Mouse (Mus musculus) cerebellum, postnatal 14 days (tissue): ENCODE results near the gene Tvp23a.

Source experiments
- DNase-seq, 2 experiments: peaks; one replicate each; pipeline ENCODE4 v3.0.0; 2021; ENCODE audit warnings: mixed read lengths in 2 of 2

The Tvp23a gene

DNA sequence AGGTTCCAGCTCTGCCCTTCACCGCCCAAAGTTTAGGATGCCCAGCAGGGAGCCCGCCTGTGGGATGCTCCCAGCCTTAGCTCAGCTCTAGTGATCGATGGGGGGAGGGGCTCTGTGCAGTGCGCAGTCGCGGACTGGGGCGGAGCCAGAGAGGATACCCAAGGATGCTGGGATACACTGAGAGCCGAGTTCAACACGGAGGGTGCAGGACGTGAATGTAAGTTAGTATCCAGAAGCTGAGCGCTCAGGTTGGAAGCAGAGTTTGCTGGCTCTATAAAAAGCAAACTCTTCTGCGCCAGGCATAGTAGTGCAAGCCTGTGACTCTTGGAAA is at the start of gene Tvp23a:
TSS of gene Tvp23a (minus strand) at position 99 of the 331 bp plus-strand sequence.
- peak; percentile 89 to 90 for DNase-seq

DNA sequence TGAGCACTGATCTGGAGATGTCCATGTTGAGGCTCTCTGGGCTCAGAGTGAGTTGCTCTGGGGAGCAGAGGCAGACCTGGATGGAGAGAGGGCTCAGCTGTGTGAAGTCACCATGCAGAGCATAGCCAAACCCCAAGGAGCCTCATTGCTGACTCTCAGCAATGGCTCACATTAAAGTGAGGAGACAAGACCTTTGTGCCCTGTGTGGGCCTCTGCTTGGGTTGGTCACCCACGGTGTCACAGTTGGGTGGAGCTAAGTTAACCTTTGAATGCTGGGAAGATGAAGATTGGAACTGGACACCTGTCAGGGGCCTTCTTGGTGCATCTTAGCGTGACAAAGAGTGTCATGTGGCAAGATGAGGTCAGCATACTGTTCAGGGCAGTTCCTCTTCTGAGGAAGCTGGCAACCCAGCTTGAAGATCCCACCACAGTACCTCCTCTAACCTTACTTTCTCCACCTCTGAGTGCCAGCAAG is 48.7 kb upstream of the Tvp23a start:
- DNase-seq, result no peak

DNA sequence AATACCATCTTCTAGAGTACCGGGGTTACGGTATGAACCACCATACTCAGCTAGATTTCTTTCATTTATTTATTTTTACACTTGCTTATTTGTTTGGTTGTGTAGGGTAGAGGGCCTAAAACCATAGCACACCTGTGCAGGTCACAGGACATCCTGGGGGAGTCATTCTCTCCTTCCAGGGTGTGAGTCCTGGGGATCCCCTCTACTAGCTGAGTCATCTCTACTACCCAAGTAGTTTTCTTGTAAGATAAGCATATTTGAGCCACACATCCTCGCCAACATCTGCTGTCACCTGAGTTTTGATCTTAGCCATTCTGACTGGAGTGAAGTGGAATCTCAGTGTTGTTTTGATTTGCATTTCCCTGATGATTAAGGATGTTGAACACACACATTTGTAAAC is 45.4 kb upstream of the Tvp23a start:
- no peak for DNase-seq

DNA sequence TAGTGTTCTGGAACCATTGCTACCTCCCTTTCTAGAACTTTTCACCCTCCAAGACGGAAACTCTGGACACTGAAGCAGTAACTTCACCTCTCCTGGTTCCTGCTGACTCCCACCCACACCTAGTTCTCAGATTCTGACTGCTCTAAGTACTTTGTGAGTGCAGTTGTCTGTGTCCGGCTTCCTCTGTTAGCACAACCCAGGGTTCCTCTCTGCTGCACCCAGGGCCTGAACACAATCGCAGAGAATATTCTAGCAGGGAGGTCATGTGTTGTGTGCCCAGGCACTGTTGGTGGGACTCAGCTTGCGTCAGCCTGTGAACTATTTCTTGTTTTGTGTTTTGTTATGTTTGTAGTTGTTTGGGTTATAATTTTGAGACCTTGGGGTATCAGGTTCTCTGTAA is 44.6 kb upstream of the Tvp23a start:
- no peak for DNase-seq

DNA sequence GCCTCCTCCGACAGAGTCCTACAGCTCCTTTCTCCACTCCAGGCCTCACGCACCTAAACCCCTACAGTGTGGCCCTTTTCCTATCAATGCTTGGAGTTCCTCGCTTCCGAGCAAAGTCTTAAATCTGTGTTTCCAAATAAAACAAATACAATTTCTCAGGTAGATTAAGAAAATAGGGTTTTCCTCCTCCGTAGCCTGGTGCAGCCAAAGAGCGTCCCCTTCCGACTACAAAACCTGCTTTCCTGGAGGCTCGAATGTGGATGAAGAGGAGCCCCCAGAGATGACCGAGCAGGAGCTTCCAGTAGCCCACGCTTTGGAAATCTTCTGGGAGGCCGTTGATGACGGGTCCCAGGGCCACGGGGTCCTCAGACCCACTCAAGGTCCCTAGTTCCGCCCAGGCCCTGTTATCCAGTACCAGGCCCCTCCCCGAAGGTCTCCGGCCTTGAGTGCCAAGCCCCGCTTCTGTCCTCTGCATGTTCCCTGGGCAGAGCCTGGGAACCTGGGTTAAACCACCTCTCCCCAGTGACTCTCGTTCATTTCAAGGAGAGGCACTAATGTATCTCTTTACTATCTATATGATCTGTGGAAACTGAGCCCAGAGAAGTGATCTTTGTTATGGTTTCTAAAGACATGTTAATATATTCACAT is 43.5 kb upstream of the Tvp23a start:
- no peak for DNase-seq

DNA sequence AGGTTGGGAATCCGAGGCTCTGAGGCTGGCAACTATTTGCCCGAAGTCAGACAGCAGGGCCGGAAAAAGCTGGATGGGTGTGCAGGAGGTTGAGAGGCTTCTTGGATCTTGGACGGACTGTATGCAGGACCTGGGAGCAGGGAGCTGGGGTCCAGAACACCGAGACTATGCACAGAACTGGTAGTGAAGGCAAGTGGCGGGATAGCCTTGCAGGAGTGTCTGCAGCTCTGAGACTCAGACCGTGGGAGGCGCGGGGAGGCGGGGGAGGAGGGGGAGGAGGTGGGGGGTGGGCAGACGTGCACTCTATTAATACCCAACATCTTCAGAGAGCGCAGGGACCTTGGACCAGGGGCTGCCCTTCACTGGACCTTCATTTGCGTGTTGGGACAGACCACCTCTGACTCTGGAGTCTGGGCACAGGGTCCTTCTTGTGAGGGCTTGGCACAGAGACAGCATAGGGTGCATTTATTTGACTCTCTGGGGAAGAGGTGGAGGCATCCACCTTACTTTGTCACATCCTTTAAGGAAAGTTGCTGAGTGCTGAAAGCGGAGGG is 42.8 kb upstream of the Tvp23a start:
- no peak for DNase-seq

DNA sequence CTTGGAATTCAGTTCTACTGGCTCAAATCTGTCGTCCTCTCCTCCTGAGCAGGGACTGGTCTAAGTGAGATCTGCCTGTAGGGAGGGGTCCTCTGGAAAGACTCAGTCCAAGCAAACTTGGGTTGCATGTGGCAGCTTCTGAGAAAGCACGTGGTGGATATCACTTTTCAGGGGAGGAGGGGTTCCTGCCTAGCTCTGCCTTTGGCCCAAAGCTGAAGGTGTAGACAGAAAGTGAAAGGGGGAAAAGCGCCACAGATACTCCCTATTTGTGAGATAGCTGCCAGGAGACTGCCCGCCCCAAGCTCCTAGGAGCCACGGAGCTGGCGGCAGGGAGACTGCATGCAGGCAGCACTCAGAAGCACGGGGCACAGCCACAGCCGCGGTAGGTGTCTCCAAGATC is 42.3 kb upstream of the Tvp23a start:
- DNase-seq, result no peak

DNA sequence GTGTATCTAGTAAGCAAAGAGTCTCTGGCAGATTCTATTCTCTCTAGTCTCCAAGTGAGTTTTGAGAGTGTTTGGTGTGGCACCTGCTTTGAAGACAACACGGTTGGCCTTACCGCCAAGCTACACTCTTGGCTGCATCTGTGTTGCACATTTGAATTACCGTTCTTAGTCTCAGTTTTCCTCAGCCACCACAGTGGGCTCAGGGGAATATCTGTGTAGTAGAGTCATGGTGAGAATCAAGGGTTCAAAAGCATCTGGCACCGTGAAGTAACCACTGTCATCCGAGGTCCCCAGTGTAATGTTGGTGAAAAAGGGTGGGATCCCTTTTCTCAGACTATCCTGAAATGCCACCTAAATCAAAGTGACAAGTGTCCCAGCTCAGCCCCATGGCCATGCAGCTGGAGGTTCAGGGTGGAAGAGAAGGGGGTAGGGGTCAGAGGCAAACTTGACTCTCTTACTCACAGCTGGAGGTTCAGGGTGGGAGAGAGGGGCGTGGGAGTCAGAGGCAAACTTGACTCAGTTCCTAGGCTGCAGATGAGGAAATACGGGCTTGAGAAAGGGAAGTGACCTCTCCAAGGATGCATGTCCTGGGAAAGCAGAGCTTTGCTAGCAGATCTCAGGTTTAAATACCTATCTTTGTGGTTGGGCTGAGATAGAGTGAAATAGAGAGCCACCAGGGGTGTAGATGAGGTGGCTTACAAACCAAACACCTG is 41.8 kb upstream of the Tvp23a start:
- DNase-seq, result no peak

DNA sequence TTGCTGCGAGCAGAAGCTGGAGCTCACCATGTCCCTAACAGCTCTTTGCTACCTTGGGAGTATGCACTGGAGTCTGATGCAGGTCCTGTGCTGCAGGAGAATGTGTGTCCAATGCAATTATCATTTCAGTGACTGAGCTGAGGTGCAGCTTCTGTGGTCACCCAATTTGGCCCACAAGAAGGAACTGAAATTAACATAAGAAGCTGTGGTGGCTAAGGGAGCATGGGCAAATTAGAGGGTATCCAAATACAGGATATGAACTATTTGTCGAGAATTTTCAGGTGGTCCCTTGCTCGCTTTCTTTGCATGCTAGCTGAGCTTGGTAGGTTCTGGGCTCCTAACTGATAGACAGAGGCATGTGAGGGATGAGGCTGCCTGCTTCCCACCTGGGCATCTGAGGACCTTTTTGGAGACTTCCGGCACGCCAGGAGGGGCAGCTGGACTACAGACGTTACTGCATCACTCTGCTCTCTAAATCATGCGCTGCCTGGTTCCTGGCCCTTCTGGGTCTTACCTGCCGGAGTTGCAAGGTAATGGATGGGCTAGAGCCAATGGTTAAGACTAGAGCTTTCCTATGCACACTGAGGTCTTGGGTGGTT is 40.8 kb upstream of the Tvp23a start:
- DNase-seq, result no peak

DNA sequence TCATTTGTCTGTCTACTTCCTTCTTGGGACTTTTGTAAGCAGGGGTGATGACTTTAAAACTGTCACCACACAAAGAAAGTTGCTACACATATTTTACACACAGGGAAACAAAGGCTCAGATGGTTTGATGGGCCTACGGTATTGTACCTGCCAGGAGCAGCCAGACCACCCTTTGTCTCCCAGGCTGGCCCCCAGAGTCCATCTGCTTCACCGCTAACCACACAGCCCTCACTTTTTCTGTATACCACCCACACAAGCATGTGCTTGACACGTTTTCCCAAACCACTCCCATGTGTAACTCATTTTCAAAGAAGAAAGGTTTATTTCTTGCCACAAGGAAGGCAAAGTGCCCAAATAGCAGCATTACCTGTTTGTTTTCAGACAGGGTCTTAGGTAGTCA is 39.8 kb upstream of the Tvp23a start:
- no peak for DNase-seq

DNA sequence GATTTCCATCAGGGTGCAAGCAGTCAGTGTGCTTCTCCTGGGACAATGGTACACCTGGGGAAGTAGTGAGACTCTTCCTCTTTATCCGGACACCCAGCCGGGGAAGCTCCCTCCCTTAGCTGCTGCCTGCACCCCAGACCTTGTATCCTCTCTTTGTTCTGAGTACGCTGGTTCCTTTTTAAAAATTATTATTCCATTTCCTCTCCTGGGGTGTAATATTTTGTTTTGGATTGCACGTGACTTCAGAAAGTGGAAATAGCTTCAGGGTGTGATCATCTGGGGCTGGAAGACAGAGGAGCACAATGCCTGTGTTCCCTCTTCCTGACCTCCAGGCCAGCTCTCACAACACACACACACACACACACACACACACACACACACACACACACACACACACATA is 35.2 kb upstream of the Tvp23a start:
- DNase-seq, result no peak

DNA sequence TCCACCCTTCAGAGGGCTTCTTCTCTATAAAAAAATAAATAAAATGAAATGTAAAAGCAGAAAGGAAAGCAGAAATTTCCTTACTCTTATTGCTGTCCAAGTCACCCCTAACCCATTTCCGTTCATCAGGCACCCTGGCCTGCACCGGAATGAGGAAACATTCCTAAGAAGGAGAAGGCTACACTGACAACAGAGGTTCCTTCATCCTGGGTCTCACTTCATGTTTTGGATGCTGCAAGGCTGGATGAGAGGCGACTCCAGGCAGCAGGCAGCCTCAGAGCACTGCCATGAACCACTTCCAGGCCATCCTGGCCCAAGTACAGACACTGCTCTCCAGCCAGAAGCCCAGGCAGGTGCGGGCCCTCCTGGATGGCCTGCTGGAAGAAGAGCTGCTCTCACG is 32.7 kb upstream of the Tvp23a start, which contains the start of gene Ciita:
TSS of gene Ciita (plus strand) at position 203 of the 400 bp plus-strand sequence.
- DNase-seq, result no peak

DNA sequence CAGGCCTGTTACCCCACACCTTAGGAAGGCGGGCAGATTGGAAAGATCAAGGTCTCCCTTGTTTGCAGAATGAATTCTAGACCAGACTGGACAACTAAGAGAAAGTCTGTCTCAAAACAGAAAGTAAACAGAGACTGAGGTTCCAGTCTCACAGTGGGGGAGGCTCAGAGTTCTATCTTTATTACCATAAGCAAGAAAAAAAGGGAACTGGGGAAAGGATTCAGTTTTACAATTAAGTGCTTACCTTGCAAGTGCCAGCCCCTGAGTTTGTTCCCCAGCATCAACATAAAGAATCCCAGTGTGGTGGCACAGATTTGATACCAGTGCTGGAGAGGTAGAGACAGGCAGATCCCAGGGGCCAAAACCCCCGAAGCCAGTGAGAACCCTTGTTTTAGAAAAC is 28.8 kb upstream of the Tvp23a start:
- DNase-seq, result no peak

DNA sequence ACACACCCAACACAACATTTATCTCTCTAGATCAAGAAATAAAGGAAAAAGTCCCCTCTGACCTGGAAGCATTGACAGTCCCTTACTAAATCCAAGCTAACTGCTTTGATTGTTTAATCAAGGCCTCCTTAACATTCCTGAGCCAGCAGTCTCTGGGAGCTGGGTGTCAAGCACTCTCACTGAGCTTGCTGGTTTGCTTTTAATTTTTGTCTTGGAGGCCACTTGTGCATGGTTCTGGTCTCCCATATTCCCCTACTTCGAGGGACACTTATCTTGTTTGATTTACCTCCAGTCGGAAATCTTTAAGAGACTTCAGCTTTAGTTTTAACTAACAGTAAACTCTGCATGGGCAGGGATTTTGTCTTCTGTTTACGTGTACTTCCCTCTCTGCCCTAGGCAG is 27.8 kb upstream of the Tvp23a start:
- DNase-seq, result no peak

DNA sequence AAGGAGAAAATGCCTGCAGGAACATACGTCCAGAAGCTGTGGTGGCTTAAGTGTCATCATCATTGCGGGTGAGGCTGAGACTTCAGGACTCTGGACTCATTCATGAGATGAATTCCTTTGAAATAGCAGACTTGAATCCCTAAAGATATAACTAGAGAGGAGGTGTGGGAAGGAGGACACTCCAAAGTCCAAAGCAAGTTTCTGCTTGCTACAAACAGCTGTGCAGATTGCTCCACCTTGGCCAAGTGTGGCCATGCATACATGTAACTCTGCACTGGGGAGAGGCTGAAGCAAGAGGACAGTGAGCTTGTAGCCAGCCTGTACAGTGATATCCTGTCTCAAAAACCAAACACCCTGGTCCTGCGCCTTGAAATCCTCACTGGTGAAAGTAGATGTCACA is 24.8 kb upstream of the Tvp23a start:
- DNase-seq, result no peak

DNA sequence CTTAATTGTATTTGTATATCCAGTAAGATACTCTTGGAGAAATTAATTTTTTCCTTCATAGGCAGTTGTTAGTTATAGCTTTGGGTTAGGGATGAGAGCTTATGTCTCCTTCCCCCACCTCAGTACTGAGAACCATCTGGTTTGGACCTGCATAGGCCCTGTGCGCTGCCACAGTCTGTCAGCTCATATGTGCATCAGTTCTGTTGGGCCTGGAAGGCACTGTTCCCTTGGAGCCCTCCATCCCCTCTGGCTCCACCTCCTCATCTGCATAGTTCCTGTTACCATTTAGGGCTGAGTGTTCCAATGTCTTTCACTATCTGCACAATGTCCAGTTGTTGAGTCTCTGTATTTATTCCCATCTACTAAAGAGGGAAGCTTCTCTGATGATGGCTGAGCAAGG is 21.0 kb upstream of the Tvp23a start:
- DNase-seq, result peak in 1 of 2 experiments; percentile 15

DNA sequence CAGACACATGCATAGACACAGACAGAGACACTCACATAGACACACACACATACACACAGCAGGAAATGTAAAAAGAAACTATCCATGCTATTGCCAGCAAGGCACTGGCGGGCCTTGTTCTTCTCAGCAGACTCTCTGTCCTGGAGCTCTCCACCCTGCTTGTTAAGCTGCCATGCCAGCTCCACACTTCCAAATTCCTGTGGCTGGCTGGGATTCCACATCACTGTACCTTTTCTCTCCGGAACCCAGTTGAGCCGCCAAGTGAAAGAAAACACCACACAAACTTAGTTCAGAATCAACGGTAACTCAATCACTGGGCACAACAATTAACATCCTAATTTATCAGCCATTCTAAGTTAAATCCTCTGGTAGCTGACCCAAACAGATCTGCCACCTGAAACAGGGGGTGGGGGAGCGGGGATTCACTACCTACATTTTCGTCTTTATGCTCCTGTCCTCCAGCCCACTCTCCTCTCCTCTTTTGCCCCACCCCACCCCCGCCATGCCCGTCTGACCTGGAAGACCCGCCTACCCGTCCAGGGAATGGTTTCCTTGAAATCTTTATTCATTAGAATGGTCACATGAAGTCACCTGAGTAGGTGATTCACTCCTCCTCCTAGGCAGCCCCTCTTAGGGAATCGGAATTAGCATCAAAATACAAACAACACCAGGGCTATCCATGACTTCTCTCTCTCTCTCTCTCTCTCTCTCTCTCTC is 20.4 kb upstream of the Tvp23a start:
- no peak for DNase-seq

DNA sequence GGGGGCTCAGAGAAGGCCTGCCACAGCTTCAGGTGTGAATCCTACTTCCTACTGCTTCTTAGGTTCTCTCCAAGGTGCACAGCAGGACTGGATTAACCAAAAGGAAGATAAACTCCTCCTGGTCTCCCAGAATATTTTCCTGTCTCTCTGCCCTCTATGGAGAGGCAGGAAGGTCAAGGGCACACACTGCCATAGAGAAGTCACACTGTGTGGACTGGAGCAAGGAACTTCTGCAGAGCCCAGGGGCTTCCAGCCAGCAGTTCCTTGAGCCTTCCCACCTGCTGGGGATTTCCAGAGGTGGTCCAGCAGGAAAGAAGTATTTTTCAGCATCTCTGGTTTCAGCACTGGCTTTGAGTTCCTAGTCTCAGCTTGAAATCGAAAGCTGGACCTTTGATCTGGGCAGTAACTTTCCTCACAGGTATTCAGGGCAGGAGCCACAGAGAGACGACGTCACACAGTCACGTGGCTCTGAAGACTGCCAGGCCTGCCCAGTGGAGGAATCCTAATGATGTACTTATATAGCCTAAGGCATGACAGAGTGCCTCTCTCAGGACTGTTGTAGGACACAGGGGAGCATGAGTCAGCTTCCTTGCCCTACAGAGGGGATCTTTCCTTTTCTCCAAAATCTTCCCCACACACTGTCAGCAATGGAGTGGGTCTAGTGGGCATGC is 18.0 kb upstream of the Tvp23a start:
- DNase-seq, result no peak

DNA sequence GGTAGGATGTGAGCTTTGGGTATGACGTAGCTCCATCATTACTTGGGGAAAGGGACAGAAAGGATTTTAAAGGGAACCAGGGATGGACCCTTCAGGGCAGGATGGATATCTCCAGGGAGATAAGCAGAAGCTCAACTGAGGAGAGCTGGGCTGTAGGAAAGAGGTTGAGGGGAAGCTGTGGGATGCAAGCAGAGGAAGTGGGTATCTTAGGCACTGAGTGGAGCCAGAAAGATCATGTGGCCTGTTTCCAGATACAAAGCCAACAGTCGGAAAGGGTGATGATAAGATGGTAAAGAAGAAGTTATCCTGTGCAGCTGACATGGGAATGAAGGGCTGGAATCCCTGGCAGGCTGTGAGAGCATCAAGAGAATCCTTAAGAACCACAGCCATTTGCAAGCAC is 14.0 kb upstream of the Tvp23a start:
- DNase-seq, result no peak

DNA sequence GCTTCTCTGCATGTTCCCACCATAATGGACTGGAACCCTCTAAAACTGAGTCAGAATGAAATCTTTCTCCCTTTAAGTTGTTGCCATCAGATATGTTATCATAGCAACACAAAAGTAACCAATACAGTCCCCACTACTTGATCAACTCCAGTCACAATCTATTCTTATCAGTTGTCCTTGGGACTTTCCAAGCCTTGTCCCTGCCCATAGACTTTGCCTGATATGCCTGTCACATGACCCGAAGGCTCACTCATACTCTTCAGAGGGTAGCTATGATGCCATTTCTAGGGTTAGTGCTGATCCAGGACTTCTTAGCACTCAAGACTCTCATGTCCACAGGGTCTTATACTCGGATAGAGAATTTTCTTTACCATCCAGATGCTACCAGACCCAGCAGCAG is 13.0 kb upstream of the Tvp23a start:
- DNase-seq, result no peak

DNA sequence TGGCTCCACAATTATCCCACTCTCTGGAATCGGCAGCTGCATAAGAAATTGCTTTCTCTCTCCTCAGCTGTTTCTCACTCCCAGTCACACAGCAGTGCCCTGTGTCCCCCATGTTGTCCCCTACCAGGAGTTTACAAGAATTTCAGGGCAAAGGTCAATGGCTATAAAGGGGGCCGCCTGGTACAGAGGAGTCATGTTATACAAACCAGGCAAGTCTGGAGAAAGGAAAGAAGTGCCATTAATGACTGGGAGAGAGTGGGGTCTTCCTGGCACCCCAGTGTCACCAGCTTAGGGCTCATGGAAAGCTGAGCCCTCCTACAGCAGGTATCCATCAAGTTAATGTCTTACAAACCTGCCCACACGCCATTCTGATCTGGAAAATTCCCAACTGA is 7.4 kb upstream of the Tvp23a start:
- DNase-seq, result no peak

DNA sequence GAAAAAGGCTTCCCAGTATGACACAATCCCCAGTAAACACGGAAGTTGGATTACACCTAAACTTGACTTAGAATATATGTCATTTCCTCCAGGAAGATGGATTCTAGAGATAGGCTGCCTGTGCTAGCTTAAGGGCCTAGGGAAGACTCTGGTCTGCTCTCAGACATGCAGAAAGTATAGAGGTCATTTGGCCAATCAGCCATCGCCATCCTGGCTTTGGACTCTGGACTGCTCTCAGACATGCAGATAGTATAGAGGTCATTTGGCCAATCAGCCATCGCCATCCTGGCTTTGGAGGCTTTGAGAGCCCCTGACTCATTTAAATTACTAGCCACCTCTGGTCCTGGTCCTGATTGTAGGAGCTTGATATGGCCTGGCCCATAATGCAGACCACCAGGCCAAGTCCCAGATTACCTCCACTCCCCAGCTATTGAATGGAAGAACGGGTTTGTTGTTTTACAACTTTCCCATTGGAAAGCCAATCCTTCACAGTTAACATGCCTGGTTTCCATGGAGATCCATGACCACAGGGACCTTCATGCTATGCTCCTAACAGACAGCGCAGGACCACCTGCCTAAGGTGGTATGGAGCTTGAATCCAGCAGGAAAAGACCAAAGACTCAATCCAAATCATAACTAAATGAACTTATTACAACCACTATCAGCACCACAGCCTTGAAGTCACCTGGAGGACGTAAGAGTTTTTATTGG is 6.9 kb upstream of the Tvp23a start:
- DNase-seq, result no peak
